Mouse (Mus musculus): ENCODE results near the gene Sh3bp4. TPM values are rescaled to one million over a fixed set of nuclear protein-coding genes. Genes with fewer than 3 reads are reported as not detected.

The Sh3bp4 gene
- polyA plus RNA-seq, 1 experiment from 2014 or later: 18.0 TPM

GRCm38 (mm10) chr1:89074678-89075077 is 4.5 kb downstream of the Sh3bp4 start:
- no peaks in the 10 kb centered on the region for H3K9me3 ChIP-seq (ENCODE audit: control insufficient read depth, low read length)
- WGBS: 73% methylated on average over 6 of the region's 6 CpGs

GRCm38 (mm10) chr1:89075120-89075519 is 4.9 kb downstream of the Sh3bp4 start:
- Histone ChIP-seq H3K9me3 (ENCODE audit: control insufficient read depth, low read length) (no peaks in the 10 kb centered on the region), H3K9ac (ENCODE audit: low read depth, low read length) (no peak overlapping the region), H3K27ac (ENCODE audit: low read depth, low read length) (no peak overlapping the region), H3K4me2 (replicated peaks; ENCODE audit: low read depth, low read length) (no peak overlapping the region), H3K4me3 (ENCODE audit: low read depth, low read length) (no peak overlapping the region), H3K4me1 (replicated peaks; ENCODE audit: control insufficient read depth, insufficient read depth, low read length) (peaks cover 10% of the 10 kb centered on the region; the same call in 1 of the 2 replicates), H3K27me3 (ENCODE audit: control insufficient read depth, insufficient read depth, low read length) (no peaks in the 10 kb centered on the region), H3K36me3 (ENCODE audit: control insufficient read depth, insufficient read depth, low read length) (no peaks in the 10 kb centered on the region)
- 71% methylated on average over 8 of the region's 8 CpGs for WGBS
- ATAC-seq (ENCODE audit: low FRiP score) (no peak), DNase-seq (ENCODE audit: low spot score) (no peak)

More at GRCm38 (mm10) chr1:89074678-89075077, 4.5 kb downstream of the Sh3bp4 start:
- peaks cover 10% of the 10 kb centered on the region; the same call in 1 of the 2 replicates for H3K4me1 ChIP-seq (replicated peaks; ENCODE audit: control insufficient read depth, insufficient read depth, low read length)
- no peaks in the 10 kb centered on the region for H3K27me3 ChIP-seq (ENCODE audit: control insufficient read depth, insufficient read depth, low read length)
- H3K36me3 ChIP-seq (ENCODE audit: control insufficient read depth, insufficient read depth, low read length): no peaks in the 10 kb centered on the region
- no peak overlapping the region for H3K4me2 ChIP-seq (replicated peaks; ENCODE audit: low read depth, low read length)
- no peak overlapping the region for H3K9ac ChIP-seq (ENCODE audit: low read depth, low read length)
- DNase-seq (ENCODE audit: low spot score) (no peak), ATAC-seq (ENCODE audit: low FRiP score) (no peak)
- H3K27ac ChIP-seq (ENCODE audit: low read depth, low read length): no peak overlapping the region
- H3K4me3 ChIP-seq (ENCODE audit: low read depth, low read length): no peak overlapping the region

- Histone ChIP-seq H3K4me3 (ENCODE audit: low read depth, low read length) (no peak overlapping the region), H3K4me1 (replicated peaks; ENCODE audit: control insufficient read depth, insufficient read depth, low read length) (peaks cover 9% of the 10 kb centered on the region; the same call in 1 of the 2 replicates), H3K27ac (ENCODE audit: low read depth, low read length) (no peak overlapping the region), H3K27me3 (ENCODE audit: control insufficient read depth, insufficient read depth, low read length) (no peaks in the 10 kb centered on the region), H3K36me3 (ENCODE audit: control insufficient read depth, insufficient read depth, low read length) (no peaks in the 10 kb centered on the region), H3K4me2 (replicated peaks; ENCODE audit: low read depth, low read length) (no peak overlapping the region), H3K9ac (ENCODE audit: low read depth, low read length) (no peak overlapping the region), H3K9me3 (ENCODE audit: control insufficient read depth, low read length) (no peaks in the 10 kb centered on the region)
- no peak for ATAC-seq (ENCODE audit: low FRiP score)
- WGBS: 89% methylated on average over 9 of the region's 9 CpGs
- no peak for DNase-seq (ENCODE audit: low spot score)
Observed at GRCm38 (mm10) chr1:89076777-89077176, 6.6 kb downstream of the Sh3bp4 start.

GRCm38 (mm10) chr1:89078240-89078639 is 8.0 kb downstream of the Sh3bp4 start:
- no peaks in the 10 kb centered on the region for H3K9me3 ChIP-seq (ENCODE audit: control insufficient read depth, low read length)
- no peak overlapping the region for H3K27ac ChIP-seq (ENCODE audit: low read depth, low read length)
- no peak overlapping the region for H3K4me2 ChIP-seq (replicated peaks; ENCODE audit: low read depth, low read length)
- no peaks in the 10 kb centered on the region for H3K36me3 ChIP-seq (ENCODE audit: control insufficient read depth, insufficient read depth, low read length)
- H3K4me1 ChIP-seq (replicated peaks; ENCODE audit: control insufficient read depth, insufficient read depth, low read length): peaks cover 9% of the 10 kb centered on the region
- ATAC-seq (ENCODE audit: low FRiP score) (no peak), DNase-seq (ENCODE audit: low spot score) (no peak)
- no peak overlapping the region for H3K9ac ChIP-seq (ENCODE audit: low read depth, low read length)
- 65% methylated on average over 2 of the region's 2 CpGs for WGBS
- no peak overlapping the region for H3K4me3 ChIP-seq (ENCODE audit: low read depth, low read length)
- H3K27me3 ChIP-seq (ENCODE audit: control insufficient read depth, insufficient read depth, low read length): no peaks in the 10 kb centered on the region

GRCm38 (mm10) chr1:89078730-89079129 is 8.5 kb downstream of the Sh3bp4 start:
- WGBS: 29% methylated on average over 9 of the region's 9 CpGs
- H3K9me3 ChIP-seq (ENCODE audit: control insufficient read depth, low read length): no peaks in the 10 kb centered on the region
- no peak overlapping the region for H3K4me2 ChIP-seq (replicated peaks; ENCODE audit: low read depth, low read length)
- H3K27ac ChIP-seq (ENCODE audit: low read depth, low read length): no peak overlapping the region
- peaks cover 7% of the 10 kb centered on the region; the same call in 1 of the 2 replicates for H3K4me1 ChIP-seq (replicated peaks; ENCODE audit: control insufficient read depth, insufficient read depth, low read length)
- no peak overlapping the region for H3K9ac ChIP-seq (ENCODE audit: low read depth, low read length)
- no peak for DNase-seq (ENCODE audit: low spot score)
- no peaks in the 10 kb centered on the region for H3K36me3 ChIP-seq (ENCODE audit: control insufficient read depth, insufficient read depth, low read length)
- H3K4me3 ChIP-seq (ENCODE audit: low read depth, low read length): no peak overlapping the region
- ATAC-seq (ENCODE audit: low FRiP score): no peak
- H3K27me3 ChIP-seq (ENCODE audit: control insufficient read depth, insufficient read depth, low read length): no peaks in the 10 kb centered on the region

GRCm38 (mm10) chr1:89079239-89079638 is 9.0 kb downstream of the Sh3bp4 start:
- peaks cover 7% of the 10 kb centered on the region; the same call in 1 of the 2 replicates for H3K4me1 ChIP-seq (replicated peaks; ENCODE audit: control insufficient read depth, insufficient read depth, low read length)
- no peak for ATAC-seq (ENCODE audit: low FRiP score)

GRCm38 (mm10) chr1:89080371-89080770 is 10.2 kb downstream of the Sh3bp4 start:
- no peak overlapping the region for H3K9ac ChIP-seq (ENCODE audit: low read depth, low read length)

More at GRCm38 (mm10) chr1:89079239-89079638, 9.0 kb downstream of the Sh3bp4 start:
- Histone ChIP-seq H3K4me3 (ENCODE audit: low read depth, low read length) (no peak overlapping the region), H3K27me3 (ENCODE audit: control insufficient read depth, insufficient read depth, low read length) (no peaks in the 10 kb centered on the region), H3K27ac (ENCODE audit: low read depth, low read length) (no peak overlapping the region), H3K9me3 (ENCODE audit: control insufficient read depth, low read length) (no peaks in the 10 kb centered on the region), H3K36me3 (ENCODE audit: control insufficient read depth, insufficient read depth, low read length) (no peaks in the 10 kb centered on the region), H3K4me2 (replicated peaks; ENCODE audit: low read depth, low read length) (no peak overlapping the region), H3K9ac (ENCODE audit: low read depth, low read length) (no peak overlapping the region)
- no peak for DNase-seq (ENCODE audit: low spot score)
- WGBS: 43% methylated on average over 2 of the region's 2 CpGs

GRCm38 (mm10) chr1:89080795-89081194 is 10.6 kb downstream of the Sh3bp4 start:
- no peak for ATAC-seq (ENCODE audit: low FRiP score)
- 64% methylated on average over 5 of the region's 5 CpGs for WGBS
- Histone ChIP-seq H3K36me3 (ENCODE audit: control insufficient read depth, insufficient read depth, low read length) (no peaks in the 10 kb centered on the region), H3K4me3 (ENCODE audit: low read depth, low read length) (no peak overlapping the region), H3K27me3 (ENCODE audit: control insufficient read depth, insufficient read depth, low read length) (no peaks in the 10 kb centered on the region), H3K9me3 (ENCODE audit: control insufficient read depth, low read length) (no peaks in the 10 kb centered on the region), H3K9ac (ENCODE audit: low read depth, low read length) (no peak overlapping the region), H3K4me1 (replicated peaks; ENCODE audit: control insufficient read depth, insufficient read depth, low read length) (peaks cover 7% of the 10 kb centered on the region; the same call in 1 of the 2 replicates), H3K4me2 (replicated peaks; ENCODE audit: low read depth, low read length) (no peak overlapping the region), H3K27ac (ENCODE audit: low read depth, low read length) (no peak overlapping the region)
- DNase-seq (ENCODE audit: low spot score): no peak

More at GRCm38 (mm10) chr1:89080371-89080770, 10.2 kb downstream of the Sh3bp4 start:
- H3K27ac ChIP-seq (ENCODE audit: low read depth, low read length): no peak overlapping the region
- H3K4me3 ChIP-seq (ENCODE audit: low read depth, low read length): no peak overlapping the region
- no peaks in the 10 kb centered on the region for H3K9me3 ChIP-seq (ENCODE audit: control insufficient read depth, low read length)
- no peaks in the 10 kb centered on the region for H3K27me3 ChIP-seq (ENCODE audit: control insufficient read depth, insufficient read depth, low read length)
- 77% methylated on average over 8 of the region's 8 CpGs for WGBS
- ATAC-seq (ENCODE audit: low FRiP score): no peak
- no peak for DNase-seq (ENCODE audit: low spot score)
- no peaks in the 10 kb centered on the region for H3K36me3 ChIP-seq (ENCODE audit: control insufficient read depth, insufficient read depth, low read length)
- H3K4me1 ChIP-seq (replicated peaks; ENCODE audit: control insufficient read depth, insufficient read depth, low read length): peaks cover 7% of the 10 kb centered on the region; the same call in 1 of the 2 replicates
- no peak overlapping the region for H3K4me2 ChIP-seq (replicated peaks; ENCODE audit: low read depth, low read length)

GRCm38 (mm10) chr1:89081371-89081770 is 11.2 kb downstream of the Sh3bp4 start:
- peaks cover 7% of the 10 kb centered on the region; the same call in 1 of the 2 replicates for H3K4me1 ChIP-seq (replicated peaks; ENCODE audit: control insufficient read depth, insufficient read depth, low read length)

More at GRCm38 (mm10) chr1:89081371-89081770, 11.2 kb downstream of the Sh3bp4 start:
- DNase-seq (ENCODE audit: low spot score) (no peak), ATAC-seq (ENCODE audit: low FRiP score) (no peak)
- Histone ChIP-seq H3K4me3 (ENCODE audit: low read depth, low read length) (no peak overlapping the region), H3K27me3 (ENCODE audit: control insufficient read depth, insufficient read depth, low read length) (no peaks in the 10 kb centered on the region), H3K4me2 (replicated peaks; ENCODE audit: low read depth, low read length) (no peak overlapping the region), H3K9me3 (ENCODE audit: control insufficient read depth, low read length) (no peaks in the 10 kb centered on the region), H3K36me3 (ENCODE audit: control insufficient read depth, insufficient read depth, low read length) (no peaks in the 10 kb centered on the region), H3K9ac (ENCODE audit: low read depth, low read length) (no peak overlapping the region), H3K27ac (ENCODE audit: low read depth, low read length) (no peak overlapping the region)
- WGBS: 78% methylated on average over 4 of the region's 4 CpGs

Measured in hindbrain, embryonic 11.5 days (tissue).